Mouse (Mus musculus): ENCODE results near the gene Mbnl1.
"Not testable (repeated sequence)": the region's sequence is repeated elsewhere in the genome, so short reads cannot be mapped to it uniquely, and the experiment has no call there.

The Mbnl1 gene

DNA sequence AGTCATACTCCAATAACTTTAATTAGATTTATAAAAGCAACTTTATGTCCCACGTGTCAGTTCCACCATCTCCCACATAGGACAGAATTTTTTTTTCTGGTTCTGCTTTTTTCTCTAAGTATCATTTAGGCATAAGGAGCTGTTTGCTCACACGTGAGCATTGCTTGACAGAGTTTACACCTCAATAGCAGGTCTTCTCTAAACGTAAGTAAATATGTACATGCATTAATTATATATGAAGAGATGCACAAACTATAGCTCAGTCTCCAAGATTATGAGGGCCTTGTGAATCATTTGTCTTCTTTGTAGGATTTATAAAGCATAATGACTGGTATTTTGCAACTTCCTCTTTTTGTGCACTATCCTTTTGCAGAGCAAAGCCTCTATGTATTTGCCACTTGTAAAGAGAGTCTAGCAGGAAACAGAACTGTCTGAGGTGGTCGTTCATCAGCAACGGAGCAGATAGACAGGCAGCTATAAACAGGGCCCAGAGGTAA is at the start of gene Mbnl1:
Gene Mbnl1, plus strand, starts transcription at position 150 of the 497 bp plus-strand sequence.
- DNase-seq: no peak

DNA sequence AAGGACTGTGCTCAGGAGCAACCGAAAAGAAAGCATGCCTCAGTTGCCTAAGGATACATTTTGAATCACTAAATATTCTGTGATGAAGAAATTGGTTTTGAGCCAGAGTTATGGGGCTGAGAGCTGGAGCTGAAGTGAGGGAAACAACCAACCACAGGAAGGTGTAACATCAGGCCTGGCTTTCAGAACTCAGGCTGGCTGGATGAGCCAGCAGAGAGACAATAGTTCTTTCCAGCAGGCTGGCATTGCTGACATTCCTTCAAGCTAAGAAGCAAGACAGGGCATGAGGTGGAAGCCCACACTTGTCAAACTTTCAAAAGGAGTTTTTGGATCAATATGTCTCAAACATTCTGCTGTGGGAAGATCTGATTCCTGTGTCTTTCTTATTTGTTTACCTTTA is 48.5 kb upstream of the Mbnl1 start:
- DNase-seq: no peak

DNA sequence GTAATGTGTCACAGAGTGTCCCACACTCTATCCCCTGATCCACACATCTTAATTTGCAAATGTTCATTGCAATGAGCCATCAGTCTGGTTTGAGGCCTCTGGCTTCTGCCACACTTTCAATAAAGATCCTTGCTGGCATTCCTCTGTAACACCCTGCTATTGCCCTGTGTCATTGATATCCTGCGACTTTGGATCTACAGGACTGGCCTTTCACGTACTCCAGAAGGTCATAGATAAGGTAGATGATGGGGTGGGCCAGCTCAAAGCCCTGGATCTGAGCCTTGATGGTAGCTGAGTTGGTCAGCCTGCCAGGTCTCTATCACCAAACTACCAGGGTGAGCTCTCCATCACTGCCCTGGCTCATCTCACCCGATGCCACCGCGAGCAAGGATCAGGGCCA is 43.6 kb upstream of the Mbnl1 start:
- no peak for DNase-seq

DNA sequence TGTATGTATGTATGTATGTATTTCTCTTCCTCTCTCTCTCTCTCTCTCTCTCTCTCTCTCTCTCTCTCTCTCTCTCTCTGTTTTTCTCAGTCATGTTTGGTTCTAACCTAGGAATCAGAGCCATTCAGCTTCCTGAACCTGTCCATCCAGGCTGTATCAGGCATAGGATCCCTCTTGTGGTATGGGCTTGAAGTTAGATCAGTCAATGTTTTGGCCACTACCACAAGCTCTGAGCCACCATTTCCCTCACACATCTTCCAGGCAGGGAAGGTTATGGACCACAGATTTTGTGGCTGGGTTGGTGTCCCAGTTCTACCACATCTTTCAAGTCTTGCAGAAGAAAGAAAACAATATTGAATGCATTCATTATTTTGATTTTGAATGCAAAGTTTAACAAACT is 35.4 kb upstream of the Mbnl1 start:
- DNase-seq: no peak

DNA sequence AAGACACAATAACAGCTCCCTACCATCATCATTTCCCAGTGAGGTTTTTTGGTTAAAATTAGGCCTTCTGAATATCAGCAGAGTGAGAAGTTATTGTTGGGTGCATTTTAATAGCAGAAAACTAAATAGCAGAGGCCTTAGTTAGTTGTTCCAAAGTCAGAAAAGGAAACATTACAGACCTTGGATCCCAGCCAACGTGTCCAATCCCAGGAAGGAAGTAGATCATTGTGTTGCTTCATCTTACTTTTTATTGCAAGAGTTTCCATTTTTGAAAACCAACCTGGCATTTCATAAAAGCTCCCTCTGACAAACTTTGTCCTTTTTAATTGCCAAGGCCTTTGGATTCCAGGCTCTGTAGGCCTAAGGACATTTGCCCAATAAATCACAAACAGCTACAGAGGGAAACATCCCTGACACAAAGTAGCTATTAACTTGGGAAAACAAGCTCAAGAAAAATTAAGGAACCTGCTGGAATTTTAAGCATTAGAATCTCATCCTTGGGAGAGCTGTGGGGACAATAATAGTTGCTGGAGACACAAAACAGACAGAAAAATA is 34.9 kb upstream of the Mbnl1 start:
- no peak for DNase-seq

- no peak for DNase-seq
Measured at GRCm38 (mm10) chr3:60438715-60439114, 33.9 kb upstream of the Mbnl1 start.

GRCm38 (mm10) chr3:60461828-60462521 is 10.7 kb upstream of the Mbnl1 start:
- no peak for DNase-seq

DNA sequence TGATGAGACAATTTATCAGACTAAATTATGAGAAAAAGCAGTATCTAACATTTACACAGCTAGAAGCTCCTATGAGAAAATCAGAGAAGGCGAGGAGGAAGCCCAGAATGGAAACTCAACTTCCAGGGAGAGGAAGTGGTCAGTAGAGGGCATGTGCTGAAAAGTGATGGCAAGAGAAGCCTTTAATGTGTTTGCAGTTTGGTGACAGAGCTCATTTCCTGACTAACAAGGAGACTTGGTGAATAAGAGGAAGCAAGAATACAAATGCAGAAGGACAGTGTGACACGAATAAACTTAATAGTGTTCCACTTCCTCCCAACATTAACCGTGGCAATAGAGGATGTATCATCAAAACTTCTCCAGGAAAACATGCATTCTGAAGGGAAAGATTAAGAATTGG is 4.0 kb upstream of the Mbnl1 start:
- not testable (repeated sequence) for DNase-seq

DNA sequence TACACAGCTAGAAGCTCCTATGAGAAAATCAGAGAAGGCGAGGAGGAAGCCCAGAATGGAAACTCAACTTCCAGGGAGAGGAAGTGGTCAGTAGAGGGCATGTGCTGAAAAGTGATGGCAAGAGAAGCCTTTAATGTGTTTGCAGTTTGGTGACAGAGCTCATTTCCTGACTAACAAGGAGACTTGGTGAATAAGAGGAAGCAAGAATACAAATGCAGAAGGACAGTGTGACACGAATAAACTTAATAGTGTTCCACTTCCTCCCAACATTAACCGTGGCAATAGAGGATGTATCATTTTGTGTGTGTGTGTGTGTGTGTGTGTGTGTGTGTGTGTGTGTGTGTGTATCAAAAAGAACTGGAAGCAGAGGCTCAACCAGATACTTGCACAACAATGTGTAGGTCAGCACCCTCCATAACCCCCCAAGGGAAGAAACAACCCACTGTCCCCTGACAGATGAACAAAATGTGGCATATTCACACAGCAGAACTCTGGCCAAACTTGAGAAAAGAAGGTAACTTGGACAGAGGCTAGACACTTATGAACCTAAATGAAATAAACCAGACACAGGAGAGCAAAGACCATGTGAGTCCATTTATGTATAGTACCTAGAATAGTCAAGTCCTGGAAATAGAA is 3.3 kb upstream of the Mbnl1 start:
- not testable (repeated sequence) for DNase-seq

DNA sequence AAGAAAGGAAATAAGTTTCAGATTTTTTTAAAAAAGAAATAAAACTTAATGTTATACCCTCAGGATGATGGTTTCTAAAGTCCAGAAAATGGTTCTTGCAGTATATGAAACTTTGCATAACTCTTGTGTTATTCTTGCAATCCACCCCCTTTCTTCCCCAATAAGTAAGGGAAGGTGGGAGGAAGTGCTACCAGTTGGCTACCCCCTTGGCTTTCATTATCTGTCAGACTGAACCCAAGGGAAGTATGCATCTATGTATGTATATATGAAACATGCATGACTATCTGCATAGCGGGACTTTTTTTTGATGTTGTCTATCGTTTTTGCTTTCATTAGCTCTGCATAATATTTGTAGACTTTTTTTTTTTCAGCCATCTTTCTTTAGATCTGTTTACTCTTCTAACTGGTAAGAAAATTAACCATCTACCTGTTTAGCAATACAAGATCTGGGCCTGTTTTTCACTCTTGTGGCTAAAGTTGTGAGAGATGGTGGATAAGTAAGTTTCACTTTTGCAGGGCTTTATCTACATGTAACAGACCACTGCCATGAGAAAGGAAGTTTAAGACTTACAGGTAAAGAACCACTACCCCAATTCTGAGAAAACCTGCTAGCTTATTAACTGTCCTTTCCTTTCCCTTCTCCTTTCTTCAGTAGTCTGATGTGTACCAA is 484 bp upstream of the Mbnl1 start:
- DNase-seq: no peak

DNA sequence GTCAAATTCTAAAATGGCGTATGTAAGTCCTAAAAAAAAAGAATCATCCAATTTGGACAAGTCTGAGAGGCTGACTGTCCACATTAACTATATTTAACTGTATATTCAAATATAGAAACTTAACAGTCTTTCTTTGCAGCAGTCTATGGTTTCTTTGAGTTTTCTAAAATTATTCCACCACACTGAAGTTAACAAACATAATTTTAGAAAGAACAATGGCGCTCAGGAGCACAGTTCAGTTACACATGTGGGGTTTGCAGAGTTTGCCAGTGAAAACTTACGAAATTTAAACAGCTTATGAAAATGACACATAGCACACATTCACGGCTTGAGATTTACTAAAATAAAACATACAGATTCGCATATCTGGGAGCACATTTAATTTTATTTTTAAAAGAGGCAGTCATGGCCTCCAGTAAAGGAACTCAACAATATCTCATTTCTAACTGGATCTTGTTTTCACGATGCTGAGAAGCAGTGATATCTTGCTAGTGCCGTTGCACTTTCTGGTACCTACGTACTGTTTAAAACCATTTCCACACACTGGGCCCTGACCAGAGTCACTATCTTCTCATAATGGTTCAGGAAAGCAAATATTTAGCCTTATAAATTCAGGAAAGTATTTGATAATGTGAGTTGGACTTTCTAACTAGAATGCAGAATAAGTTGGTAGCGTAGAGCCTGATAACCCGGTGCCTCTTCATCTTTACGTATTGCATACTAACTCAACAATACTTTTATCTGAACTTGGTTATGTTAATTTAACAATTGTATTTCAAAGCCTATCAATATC is 1.4 kb downstream of the Mbnl1 start:
- DNase-seq: no peak

- DNase-seq: no peak
Measured at GRCm38 (mm10) chr3:60474654-60474972, 2.0 kb downstream of the Mbnl1 start.

- no peak for DNase-seq
Measured at GRCm38 (mm10) chr3:60475055-60475454, 2.4 kb downstream of the Mbnl1 start.

- DNase-seq: no peak
Measured at GRCm38 (mm10) chr3:60476751-60477255, 4.2 kb downstream of the Mbnl1 start.

- DNase-seq: no peak
Measured at GRCm38 (mm10) chr3:60478433-60478832, 5.8 kb downstream of the Mbnl1 start.

DNA sequence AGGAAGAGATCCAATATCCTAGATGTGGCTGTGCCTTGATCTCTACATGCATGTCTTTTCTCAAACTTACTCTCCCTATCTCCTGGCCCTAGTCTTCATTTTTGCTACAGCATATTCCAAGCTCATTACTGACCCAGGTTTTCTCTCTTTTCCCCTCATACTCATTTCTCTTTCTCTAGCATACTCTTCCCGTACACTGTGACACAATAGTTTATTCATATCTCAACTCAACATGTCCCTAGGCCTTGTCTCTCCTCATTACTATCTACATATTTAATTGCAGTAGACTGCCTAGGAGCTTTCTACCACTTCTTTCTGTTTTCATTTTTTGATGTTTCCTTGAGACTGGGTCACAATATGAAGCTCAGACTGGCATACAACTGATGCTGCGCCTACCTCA is 8.1 kb downstream of the Mbnl1 start:
- DNase-seq: no peak

- DNase-seq: no peak
Measured at GRCm38 (mm10) chr3:60481740-60482399, 9.2 kb downstream of the Mbnl1 start.

DNA sequence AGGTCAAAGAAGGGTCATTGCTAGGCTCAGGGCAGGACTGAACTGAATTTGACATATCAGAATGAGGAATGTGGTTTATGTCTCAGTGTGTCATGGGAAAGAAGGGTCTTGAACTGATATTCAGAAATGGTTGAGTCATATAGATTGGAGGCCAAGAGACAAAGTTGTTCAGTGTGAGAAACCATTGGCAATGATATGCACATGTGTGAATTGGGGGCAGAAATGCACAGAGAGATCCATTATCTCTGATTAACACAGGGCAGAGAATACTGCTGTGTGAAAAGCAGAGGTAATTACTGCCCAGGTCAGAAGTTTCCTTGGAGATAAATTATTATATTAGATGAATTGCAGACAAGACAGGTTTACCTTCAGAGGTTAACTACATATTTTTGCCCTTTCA is 10.7 kb downstream of the Mbnl1 start:
- DNase-seq: no peak

DNA sequence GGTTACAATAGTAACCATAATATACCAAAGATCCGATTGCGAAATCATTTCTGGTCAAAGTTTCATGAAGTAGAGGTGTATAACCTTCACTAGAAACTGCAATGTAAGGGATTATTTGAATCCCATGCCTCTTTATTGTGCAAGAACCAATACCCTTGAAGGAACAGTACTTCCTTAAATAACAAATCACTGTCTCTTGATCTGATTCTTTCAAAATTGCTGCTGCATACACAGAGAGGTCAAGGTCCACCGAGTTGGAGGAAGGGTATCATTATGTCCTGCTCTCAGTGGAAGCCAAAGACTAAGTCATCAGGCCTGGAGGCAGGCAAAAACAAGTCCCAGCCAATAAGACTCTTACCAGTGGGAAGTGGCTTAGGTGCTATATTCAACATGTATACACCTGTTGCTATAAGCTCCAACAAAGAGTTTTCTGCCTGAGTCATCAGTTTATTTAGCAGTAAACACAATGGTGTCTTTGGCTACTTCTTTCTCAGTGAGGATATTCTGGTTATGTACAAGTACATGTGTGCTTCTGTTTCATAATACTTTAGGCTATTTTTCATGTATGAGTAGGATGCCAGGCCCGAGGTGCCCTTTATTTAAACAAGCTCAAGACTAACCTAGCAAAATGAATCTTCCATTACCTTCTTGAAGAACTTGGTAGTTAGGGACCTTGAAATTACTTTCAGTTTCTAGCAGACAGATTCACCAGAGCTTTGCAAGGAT is 13.5 kb downstream of the Mbnl1 start:
- DNase-seq: no peak

- DNase-seq: no peak
Measured at GRCm38 (mm10) chr3:60486713-60487170, 14.1 kb downstream of the Mbnl1 start.

- DNase-seq: no peak
Measured at GRCm38 (mm10) chr3:60489509-60489908, 16.9 kb downstream of the Mbnl1 start.

Measured in right cerebral cortex, postnatal 14 days (tissue).